Mouse (Mus musculus): Measurements from ENCODE around the gene Ano6. TPM values are rescaled to one million over a fixed set of nuclear protein-coding genes. Genes with fewer than 3 reads are reported as not detected.

Ano6 gene
- total RNA-seq, 1 experiment from 2014 or later, result 32.2 TPM

DNA sequence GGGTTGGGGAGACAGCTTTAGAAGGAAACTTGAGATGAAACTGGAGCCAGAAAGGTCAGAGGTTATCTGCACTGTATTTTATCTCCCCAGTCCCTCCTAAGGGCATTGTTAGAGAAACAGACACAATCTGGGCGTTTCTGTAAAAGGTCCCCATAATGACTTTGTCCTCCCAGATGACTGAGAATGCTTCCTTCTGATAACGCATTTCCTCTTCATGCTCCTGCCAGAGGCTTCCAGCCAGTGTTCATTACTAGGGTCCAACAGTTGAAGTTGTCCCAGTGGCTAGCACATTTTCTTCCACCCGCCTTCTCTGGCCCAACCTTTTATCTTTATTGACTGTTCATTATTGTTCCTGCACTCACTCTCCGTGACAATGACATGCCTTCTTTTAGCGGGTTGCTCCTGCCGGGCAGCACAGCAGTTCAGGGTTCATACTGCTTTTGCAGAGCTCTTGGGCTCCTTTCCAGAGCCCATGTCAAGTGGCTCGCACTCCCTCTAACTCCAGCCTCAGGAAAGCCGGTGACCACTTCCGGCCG lies 90.0 kb downstream of the Ano6 start:
- ATAC-seq (replicated peaks; ENCODE audit: low read depth, poor library complexity, severe bottlenecking), result peak; percentile 73

DNA sequence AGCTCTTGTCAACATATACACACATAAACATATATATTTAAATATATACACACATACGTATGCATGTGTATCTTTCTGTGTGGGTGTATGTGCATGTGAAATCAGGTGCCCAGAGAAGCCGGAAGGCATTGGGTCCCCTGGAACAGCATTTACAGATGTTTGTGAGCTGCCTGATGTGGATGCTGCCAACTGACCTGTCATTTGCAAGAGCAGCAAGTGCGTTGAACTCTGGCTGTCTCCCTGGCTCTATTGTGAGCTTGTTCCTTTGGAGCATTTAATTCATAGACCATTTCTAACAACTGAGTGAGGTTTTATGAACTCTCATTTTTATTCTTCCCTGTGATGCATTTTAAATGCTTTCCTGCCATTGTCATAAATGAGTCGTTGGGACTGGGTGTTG lies 91.8 kb downstream of the Ano6 start:
- ATAC-seq (replicated peaks; ENCODE audit: low read depth, poor library complexity, severe bottlenecking), result no peak

DNA sequence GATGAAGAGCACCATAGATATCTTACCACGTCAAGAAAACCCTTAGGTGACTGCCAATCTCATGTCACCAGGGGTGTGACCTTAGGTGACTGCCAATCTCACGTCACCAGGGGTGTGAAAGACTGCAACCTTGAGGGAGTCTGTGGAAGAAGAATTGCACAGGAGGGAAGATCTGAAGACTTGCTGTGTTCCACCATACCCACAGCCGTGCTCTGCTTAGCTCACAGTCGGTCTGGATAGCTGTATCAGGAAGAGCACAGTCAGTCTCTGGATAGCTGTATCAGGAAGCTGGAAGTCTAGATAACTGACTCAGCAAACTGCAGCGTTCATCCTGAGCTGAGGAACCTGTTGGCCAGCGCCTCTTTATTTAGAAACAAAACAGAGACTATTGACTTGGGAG lies 92.9 kb downstream of the Ano6 start:
- ATAC-seq (replicated peaks; ENCODE audit: low read depth, poor library complexity, severe bottlenecking), result peak; percentile 71

DNA sequence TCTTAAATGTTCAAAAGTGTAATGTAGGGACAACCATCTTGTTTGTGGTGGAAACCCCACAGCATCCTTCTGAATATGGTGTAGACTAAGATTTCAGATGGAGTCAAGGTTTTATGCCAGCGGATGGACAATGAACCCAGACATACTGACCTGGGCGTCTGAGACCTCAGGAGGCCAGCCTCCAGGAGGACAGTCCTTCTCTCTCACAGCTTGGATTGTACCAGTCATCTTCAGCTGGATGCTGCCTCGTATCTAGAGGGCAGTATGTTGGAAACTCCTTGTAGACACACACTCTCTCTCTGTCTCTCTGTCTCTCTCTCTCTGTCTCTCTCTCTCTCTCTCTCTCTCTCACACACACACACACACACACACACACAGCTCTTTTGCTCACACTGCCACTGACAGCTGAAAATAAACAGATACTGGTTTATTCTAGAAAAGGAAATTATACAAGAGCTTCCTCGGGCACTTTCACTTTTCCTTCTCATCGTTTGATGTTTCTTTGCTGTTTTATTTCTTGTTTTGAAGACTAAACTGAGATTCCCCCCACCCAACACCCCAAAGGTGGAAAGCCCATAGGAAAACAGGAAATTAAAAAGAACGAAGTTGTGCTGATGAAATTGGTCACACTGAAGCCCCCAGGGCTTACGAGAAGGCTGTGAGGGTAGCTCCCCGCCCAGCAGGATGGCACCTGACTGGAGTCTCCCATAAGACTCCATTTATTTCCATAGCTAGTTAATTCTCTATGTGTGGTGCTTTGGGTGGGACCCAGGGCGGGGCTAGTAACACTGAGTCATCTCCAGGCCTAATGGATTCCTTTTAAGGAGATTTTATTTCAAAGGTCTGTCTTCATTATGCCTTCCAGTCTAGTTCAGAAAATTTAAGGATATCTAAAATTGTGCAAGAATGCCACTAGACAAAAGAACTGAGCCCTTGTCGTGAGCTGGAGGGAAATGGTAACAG lies 94.3 kb downstream of the Ano6 start:
- ATAC-seq (replicated peaks; ENCODE audit: low read depth, poor library complexity, severe bottlenecking), result no peak

DNA sequence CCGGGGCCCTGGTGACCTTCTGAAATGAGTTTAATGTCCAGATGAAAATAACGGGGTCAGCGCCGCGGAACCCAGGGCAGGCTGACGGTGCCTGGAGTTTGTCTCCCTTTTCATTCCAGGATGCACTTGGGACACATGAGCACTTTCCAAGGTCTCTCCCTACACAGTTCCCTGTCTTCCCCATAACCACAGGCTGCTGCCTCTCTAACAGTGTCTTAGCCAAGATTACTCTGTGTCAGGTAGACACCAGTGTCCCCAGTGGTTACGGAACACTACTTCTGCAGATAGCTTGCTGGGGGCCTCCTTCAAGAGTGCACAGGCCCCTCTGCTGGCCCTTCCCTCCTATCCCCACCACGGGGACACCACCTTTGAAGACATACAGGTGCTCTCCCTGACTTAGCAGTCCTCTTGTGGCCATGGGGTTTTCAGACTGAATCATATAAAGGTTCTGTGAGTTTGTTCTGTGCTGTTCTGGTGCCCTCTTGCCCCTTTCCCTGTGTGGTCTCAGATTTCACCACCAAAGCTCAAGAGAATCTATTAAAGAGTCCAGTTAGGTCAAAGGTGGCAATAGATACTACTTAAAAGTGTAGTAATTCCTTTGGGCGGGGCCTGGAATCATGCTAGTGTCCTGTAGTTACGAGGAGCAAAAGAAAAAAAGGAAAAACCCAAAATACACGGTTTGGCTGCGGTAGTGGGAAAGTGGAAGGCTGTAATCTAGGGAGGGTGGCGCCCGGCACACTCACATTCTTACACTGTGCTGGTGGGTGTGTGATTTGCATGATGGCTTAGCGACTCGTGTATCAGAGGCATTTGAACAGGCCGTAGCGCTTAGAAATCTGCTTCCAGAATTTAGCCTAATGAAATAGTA lies 95.5 kb downstream of the Ano6 start:
- ATAC-seq (replicated peaks; ENCODE audit: low read depth, poor library complexity, severe bottlenecking), result no peak

DNA sequence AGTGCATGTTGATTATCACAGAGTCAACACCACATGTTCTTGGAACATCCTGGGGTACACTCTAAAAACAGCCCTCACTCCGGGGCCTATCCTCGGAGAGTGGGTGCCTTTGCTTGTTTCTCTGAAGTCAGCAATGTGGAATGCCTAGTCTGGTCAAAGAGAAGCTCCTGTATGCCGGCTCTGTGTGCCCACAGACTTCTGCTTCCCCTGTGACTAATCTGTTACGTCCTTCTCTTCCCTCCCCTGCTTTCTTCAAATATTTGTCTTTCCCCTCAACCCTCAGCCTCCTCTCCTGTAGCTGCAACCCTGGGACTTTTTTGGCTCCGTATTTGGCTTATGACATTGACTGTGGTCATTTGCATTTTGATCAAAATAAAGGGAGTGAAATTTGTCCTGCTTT lies 96.7 kb downstream of the Ano6 start:
- ATAC-seq (replicated peaks; ENCODE audit: low read depth, poor library complexity, severe bottlenecking), result peak; percentile 55

DNA sequence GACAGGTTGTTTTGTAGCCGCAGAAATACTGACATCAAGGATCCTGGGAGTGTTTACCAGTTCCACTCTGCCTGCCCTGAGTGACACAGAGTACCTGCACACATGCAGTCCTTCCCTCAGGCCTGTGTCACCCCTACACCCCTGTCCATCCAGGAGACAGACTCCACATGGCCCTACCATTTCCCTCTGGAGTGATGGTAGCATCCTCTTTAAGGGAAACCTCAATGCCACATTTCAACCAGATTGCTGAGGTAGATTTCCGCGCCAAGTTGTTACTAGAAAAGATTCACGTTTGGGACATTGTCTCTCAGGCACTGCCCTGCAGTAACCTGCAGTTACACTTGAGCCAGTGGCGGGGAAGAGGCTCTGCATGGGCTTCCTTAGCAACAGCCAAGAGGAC lies 97.9 kb downstream of the Ano6 start:
- ATAC-seq (replicated peaks; ENCODE audit: low read depth, poor library complexity, severe bottlenecking), result no peak

DNA sequence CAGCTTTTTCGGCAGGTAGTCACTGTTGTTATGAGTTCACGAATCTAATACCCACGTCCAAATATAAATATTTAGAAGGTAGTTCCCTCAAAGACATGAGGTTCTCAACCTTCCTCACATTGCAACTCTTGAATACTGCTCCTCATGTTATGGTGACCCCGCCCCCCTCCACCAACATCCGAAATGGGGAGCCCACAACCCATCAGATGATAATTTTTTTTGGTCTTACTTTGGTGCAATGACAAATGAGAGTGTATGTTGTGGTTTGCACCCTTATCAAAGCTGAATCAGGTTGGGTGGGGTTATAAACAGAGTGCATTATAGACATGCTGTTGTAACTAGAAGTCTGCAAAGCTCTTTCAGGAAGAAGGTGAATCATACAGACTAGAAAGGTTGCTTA lies 99.7 kb downstream of the Ano6 start:
- ATAC-seq (replicated peaks; ENCODE audit: low read depth, poor library complexity, severe bottlenecking), result no peak

DNA sequence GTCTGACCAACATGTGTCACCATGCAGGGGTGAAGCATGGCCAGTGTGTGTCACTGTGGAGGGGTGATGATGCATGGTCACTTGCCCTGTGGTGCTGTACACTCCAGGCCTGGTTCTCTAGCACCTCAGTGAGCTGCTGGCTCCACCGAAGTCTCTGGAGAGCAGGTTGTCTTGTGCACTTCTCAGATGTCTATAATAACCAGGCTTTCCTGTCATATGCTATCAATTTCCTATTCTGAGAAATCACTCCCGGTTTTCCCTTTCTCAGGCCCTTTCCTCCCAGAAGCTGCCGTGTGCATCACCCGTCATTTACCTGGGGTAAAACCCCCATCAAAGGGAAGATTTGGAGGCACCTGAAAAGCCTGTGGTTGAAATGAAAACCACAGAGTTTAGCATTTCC lies 101.5 kb downstream of the Ano6 start:
- ATAC-seq (replicated peaks; ENCODE audit: low read depth, poor library complexity, severe bottlenecking), result no peak

DNA sequence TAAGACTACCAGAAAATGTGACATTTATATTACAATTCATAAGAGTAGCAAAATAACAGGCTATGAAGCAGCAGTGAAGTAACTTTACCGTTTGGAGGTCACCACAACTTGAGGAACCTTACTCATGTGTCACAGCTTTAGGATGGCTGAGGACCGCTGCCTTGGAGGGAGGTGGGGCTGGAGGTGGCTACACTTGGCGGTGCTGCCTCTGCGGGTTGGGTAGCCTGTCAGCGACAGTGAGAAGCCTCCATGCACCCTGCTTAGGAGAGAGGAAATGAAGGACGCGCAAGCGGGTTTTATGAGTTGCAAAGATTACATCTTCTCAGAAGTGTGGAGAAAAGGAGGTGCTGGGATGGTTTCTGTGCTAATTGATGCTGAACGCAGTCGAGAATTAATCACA lies 102.3 kb downstream of the Ano6 start:
- ATAC-seq (replicated peaks; ENCODE audit: low read depth, poor library complexity, severe bottlenecking), result peak; percentile 73

DNA sequence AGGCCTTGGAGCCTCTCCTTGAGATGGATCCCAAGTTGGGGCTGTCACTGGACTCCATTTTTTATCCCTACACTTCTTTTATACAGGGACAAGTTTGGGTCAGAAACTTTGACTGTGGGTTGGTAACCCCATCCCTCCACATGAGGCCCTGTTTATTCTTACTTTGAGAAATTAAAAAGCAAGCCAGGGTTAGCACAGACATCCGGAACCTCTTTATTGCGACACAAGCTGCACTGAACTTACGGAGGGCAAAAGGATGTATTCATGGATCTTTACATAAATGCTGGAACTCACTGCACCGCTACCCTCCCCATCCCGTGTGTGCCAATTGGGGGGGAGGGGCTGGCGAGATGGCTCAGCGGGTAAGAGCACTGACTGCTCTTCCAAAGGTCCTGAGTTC lies 105.1 kb downstream of the Ano6 start:
- ATAC-seq (replicated peaks; ENCODE audit: low read depth, poor library complexity, severe bottlenecking), result no peak

DNA sequence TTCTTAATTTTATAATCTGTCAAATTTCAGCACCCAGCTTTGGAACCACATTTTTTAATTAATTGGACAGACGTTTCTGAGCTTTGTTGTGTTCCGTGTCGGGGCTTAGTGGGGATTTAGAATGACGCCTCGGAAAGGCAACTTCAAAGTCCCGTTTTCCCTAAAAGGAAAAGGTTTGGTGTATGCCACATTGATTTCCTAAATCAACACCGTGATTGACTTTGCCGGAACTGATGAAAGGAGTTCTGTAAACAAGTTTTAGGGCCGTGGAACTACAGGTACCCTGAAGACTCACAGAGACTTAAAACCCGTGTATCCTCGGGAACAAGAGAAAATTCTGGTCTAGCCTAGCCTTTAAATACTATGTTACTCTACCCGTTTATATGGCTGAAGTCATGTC lies 107.0 kb downstream of the Ano6 start:
- no peak for ATAC-seq (replicated peaks; ENCODE audit: low read depth, poor library complexity, severe bottlenecking)

DNA sequence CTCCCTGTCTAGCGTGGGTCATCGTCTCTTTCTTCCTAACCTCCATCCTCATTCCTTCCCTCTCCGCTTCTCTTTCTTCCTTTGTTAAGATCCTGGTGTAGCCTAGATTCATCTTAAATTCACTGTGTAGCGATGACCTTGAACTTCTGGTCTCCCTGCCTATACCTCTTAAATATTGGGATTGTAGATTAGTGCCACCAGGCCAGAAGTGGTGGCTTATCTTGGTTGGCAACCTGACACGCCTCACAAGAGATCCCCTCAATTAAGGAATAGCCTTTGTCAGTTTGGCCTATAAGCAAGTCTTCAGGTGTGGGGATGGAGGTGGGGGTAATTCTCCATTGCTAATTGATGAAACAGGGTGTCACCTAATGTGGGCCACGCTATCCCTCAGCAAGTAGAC lies 107.8 kb downstream of the Ano6 start:
- ATAC-seq (replicated peaks; ENCODE audit: low read depth, poor library complexity, severe bottlenecking), result no peak

DNA sequence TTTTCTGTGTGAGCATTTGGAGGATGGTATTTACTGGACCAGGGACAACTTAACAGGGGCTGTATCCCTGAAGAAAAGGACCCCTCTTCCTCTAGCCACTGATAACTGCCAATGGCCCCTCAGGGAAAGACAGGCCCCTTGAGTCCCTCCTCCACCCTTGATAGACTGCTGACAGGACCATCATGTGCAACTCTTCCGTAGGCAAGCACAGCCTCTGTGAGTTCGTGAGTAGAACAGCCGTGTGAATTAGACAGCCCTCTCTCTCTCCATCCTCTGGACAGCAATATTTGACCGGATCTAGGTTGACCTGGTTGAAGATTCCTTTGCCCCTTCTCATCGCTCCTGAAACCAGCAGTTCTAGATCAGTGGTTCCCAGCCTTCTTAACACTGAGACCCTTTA lies 111.8 kb downstream of the Ano6 start:
- ATAC-seq (replicated peaks; ENCODE audit: low read depth, poor library complexity, severe bottlenecking), result no peak

DNA sequence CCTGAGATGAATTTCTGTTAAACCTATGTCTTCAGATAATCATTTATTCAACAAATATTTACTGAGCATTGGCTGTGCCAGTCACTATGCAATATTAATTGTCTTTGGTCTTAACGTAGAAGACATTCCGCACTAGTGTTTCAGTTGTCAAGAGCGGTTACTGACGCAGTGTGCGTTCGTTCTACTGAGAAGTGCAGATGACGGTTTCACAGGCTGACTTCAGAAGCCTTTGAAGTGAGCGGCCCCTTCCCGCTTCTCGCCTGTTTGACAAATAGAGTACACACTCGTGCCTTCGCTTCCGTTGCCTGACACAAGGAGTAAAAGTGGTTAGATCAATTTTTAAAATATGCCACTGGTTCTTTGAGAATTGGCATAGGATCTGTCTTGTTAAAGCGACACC lies 113.6 kb downstream of the Ano6 start:
- no peak for ATAC-seq (replicated peaks; ENCODE audit: low read depth, poor library complexity, severe bottlenecking)

DNA sequence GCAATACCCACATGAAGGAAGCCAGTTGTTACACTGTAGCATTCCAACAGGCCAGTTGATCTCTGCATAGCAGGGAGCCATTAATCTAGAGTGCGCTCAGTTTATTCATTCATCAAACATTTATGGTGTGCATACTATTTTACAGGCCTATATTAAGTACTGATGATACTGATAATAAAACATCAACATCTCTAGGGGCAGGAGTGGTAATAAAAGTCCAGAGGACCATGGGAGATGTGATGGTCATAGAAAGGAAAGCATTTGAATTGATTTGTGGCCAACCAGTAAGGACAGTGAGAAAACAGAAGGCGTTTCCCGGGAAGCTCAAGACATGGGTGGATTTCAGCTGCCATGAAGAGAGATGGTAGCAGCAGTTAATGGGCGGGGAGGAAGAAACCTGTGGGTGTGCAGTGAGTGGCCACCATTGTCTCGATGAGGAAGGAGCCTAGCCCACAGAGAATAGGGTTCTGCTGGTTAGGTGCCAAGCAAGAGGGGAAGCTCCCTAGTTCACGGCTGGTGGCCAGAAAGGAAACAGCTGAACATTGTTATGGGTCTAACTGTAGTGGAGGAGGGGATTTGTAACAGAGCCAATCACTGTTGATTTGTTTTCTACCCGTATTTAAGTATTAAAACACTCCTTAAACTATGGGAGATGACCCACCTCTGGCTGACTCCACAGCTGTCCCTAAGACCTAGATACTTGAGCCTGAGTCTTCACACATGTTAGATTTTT lies 115.5 kb downstream of the Ano6 start:
- peak; percentile 94 for ATAC-seq (replicated peaks; ENCODE audit: low read depth, poor library complexity, severe bottlenecking)

DNA sequence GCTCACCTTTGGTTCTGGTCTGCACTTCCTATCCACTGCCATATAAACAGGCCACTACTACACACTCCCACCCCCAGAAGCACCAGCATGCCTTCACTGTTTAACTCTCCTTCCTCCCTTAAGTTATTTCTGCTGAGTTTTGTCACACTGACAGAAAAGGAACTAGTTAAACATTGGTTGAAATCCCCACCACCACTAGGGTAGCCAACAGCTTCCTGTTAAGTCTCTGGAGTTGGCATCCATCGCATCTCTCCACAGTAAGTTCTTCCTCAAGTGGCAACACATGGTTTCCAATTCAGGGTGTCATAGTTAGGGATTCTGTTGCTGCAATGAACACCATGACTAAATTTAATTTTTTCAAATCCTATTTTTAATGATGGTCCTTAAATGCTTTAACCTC lies 116.2 kb downstream of the Ano6 start:
- ATAC-seq (replicated peaks; ENCODE audit: low read depth, poor library complexity, severe bottlenecking), result peak; percentile 65

DNA sequence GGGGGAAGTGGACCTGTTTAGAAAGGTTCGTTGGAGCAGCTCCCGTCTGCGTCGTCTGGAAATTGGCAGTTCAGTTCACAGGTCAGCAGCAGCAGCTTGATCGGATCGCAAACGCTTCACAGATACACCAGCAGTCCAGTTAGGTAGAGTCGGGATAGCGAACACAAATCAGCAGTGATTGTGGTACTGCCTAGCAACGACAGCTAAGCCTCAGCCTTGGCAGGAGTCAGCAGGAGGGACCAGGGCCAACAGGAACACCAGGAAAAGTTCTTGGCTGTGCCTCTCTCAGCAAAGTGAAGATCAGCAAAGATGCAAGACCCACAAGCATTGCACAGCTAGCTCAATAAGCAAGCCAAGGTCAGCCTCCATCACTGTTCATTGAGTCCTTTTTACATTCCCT lies 116.7 kb downstream of the Ano6 start:
- no peak for ATAC-seq (replicated peaks; ENCODE audit: low read depth, poor library complexity, severe bottlenecking)

DNA sequence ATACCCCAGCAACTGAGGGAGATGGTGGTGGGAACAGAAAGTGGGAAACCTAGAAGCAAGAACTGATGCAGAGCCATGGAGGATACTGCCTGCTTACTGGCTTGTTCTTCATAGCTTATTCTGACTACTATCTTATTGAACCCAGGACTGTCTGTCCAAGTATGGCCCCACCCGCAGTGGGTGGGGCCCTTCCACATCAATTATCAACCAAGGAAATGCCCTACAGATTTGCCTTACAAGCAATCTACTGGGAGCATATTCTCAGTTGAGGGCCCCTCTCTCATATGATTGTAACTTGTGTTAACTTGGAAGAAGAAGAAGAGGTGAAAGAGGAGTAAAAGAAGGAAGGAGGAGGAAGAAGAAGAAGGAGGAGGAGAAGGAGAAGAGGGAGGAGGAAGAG lies 117.3 kb downstream of the Ano6 start:
- ATAC-seq (replicated peaks; ENCODE audit: low read depth, poor library complexity, severe bottlenecking), result no peak

DNA sequence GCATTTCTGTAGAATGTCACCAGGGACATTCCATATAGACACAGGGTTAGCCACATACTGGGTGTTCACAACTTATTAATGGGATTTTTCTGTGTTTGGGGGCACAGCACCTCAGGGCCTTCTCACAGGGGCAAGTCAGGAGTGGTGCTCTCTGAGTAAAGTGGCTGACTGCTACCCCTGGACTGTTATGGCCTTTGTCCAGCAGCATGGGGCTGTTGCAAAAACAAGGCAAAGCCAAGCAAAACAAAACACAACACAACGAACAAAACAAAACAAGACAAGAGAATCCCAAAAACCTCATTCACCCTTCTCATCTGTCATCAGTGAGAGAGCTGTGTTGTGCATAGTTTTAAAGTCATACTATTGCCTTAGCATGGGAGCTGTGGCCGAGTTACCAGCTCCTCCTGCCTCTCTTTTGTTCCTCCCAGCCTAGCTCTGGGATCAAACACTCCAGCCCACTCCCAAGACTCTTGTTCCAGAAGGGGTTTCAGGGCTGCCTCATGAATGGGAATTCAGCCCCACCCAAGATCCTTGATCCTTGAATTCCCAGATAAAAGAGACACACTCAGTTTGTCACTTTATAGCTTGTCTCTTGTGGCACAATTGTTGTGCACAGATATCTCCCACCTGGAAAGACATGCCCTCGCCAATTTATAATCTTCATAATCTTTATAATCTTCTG lies 119.6 kb downstream of the Ano6 start:
- no peak for ATAC-seq (replicated peaks; ENCODE audit: low read depth, poor library complexity, severe bottlenecking)
